ENCODE assay signal across 8 mouse cellular contexts in genomic region chr16:52060100-52060719, GRCm38 (mm10). TPM values are rescaled to one million over a fixed set of nuclear protein-coding genes. Genes with fewer than 3 reads are reported as not detected.
DNase-seq lines count a peak whose midpoint lies in the region; ATAC-seq lines count a peak whose summit lies in the region.

No protein-coding gene starts in this region.

- no peak for ATAC-seq in midbrain, embryonic 16.5 days
- ATAC-seq in erythroblast, adult 5-6 weeks (replicated peaks; ENCODE audit: low FRiP score, poor library complexity, severe bottlenecking), result peak; percentile 87
- ATAC-seq in megakaryocyte, adult 5-6 weeks (ENCODE audit: poor library complexity, severe bottlenecking), result peak; percentile 74

- 0 out of 2 replicates have a peak overlapping the region, but pooled peaks have one; percentile 4 for H3K27ac ChIP-seq in midbrain, embryonic 10.5 days (replicated peaks)
- H3K27ac ChIP-seq in midbrain, embryonic 16.5 days (ENCODE audit: low read length), result no peak overlapping the region

- peaks cover 33% of the 10 kb centered on the region for H3K4me1 ChIP-seq in midbrain, embryonic 10.5 days
- H3K4me1 ChIP-seq in midbrain, embryonic 16.5 days (ENCODE audit: control insufficient read depth, insufficient read depth, low read length), result peaks cover 10% of the 10 kb centered on the region

- no peaks in the 10 kb centered on the region for H3K9me3 ChIP-seq in midbrain, embryonic 10.5 days (replicated peaks)
- no peaks in the 10 kb centered on the region for H3K9me3 ChIP-seq in midbrain, embryonic 16.5 days (replicated peaks; ENCODE audit: control insufficient read depth, low read length, poor library complexity, severe bottlenecking)

- no peaks in the 10 kb centered on the region for H3K27me3 ChIP-seq in midbrain, embryonic 10.5 days (ENCODE audit: low read depth, poor library complexity, severe bottlenecking)
- no peaks in the 10 kb centered on the region for H3K27me3 ChIP-seq in midbrain, embryonic 16.5 days (ENCODE audit: control insufficient read depth, insufficient read depth, low read depth, low read length)

- 88% methylated on average over 17 of the region's 17 CpGs for WGBS in midbrain, embryonic 10.5 days
- WGBS in midbrain, embryonic 16.5 days, result 89% methylated on average over 17 of the region's 17 CpGs

- H3K9ac ChIP-seq in midbrain, embryonic 16.5 days (ENCODE audit: low read depth, low read length), result no peak overlapping the region

- H3K4me2 ChIP-seq in midbrain, embryonic 16.5 days (ENCODE audit: low read length), result no peak overlapping the region

- no peak for DNase-seq in midbrain, embryonic 10.5 days (ENCODE audit: low spot score)
- DNase-seq in kidney, postnatal 10 days, result peak; percentile 50
- DNase-seq in telencephalon, adult 2 months (ENCODE audit: low read depth, low spot score), result peak; percentile 36
- DNase-seq in yolk sac, embryonic 10.5 days (ENCODE audit: low spot score), result no peak
- DNase-seq in adrenal gland, adult 2 months, result no peak

- H3K36me3 ChIP-seq in midbrain, embryonic 10.5 days, result peaks cover 24% of the 10 kb centered on the region
- no peaks in the 10 kb centered on the region for H3K36me3 ChIP-seq in midbrain, embryonic 16.5 days (ENCODE audit: control insufficient read depth, insufficient read depth, low read length)

- H3K4me3 ChIP-seq in midbrain, embryonic 10.5 days, result no peak overlapping the region
- H3K4me3 ChIP-seq in midbrain, embryonic 16.5 days (ENCODE audit: low read depth, low read length), result no peak overlapping the region

RNA-seq across cellular contexts. Expression of gene Cblb, which starts 29.2 kb away (rescaled TPM):
- 28.3 and 33.5 TPM in 2 replicates for polyA plus RNA-seq in midbrain, embryonic 10.5 days (2016; fragmentation: Nextera tagmentation; extraction: Ambion mirVana)
- polyA plus RNA-seq in midbrain, embryonic 16.5 days (2015; fragmentation: Nextera tagmentation; extraction: Ambion mirVana), result 10.4 and 12.0 TPM in 2 replicates
- total RNA-seq in erythroblast, adult 5-6 weeks (2015; ENCODE audit: low replicate concordance), result 35.5 and 39.6 TPM in 2 replicates
- 21.8 and 21.9 TPM in 2 replicates for total RNA-seq in erythroblast, adult 5-6 weeks (2017; ENCODE audit: low replicate concordance)
- 21.0 and 24.3 TPM in 2 replicates for total RNA-seq in megakaryocyte, adult 5-6 weeks (2015)
- 8.8 and 13.5 TPM in 2 replicates for total RNA-seq in megakaryocyte, adult 5-6 weeks (2017)
- total RNA-seq in adrenal gland, adult 2 months (2021), result 10 to 100 TPM; 26.8 to 39.4 TPM
- 7.8 and 8.3 TPM in 2 replicates for polyA plus RNA-seq in adrenal gland, adult 2 months (2012; rRNA removed)

Comparison
In these comparisons a context has a peak if more than half of its experiments do, and no peak if none do; other contexts are left out.
1. DNase-seq: peak in kidney, postnatal 10 days (single experiment) and telencephalon, adult 2 months (single experiment); none in midbrain, embryonic 10.5 days (single experiment), yolk sac, embryonic 10.5 days (single experiment) and adrenal gland, adult 2 months (single experiment).